Mouse (Mus musculus): ENCODE results near the gene Ang4. TPM values are rescaled to one million over a fixed set of nuclear protein-coding genes. Genes with fewer than 3 reads are reported as not detected.

Ang4 gene
- not detected for total RNA-seq (2023)

GRCm38 (mm10) chr14:51773490-51773889, at the start of gene Ang4:
Ang4 (minus strand) TSS chr14:51773590.

GRCm38 (mm10) chr14:51799746-51800145, 26.4 kb upstream of the Ang4 start, which contains the start of gene AY358078:
AY358078 (plus strand) TSS chr14:51800046.

GRCm38 (mm10) chr14:51717083-51717482, 56.3 kb downstream of the Ang4 start, which contains the start of gene Gm5800:
Gm5800 (minus strand) TSS chr14:51717183.

Other genes with a start within 250 kb of the Ang4 start
- not detected for gene Gm5622, start 220.8 kb downstream of the Ang4 start, total RNA-seq (2023)
- not detected for gene Gm17175, start 199.5 kb downstream of the Ang4 start, total RNA-seq (2023)
- not detected for gene Gm17174, start 181.5 kb downstream of the Ang4 start, total RNA-seq (2023)
- gene Gm17078, start 162.3 kb downstream of the Ang4 start, total RNA-seq (2023), result not detected
- not detected for gene Gm4181, start 137.9 kb downstream of the Ang4 start, total RNA-seq (2023)
- gene Gm17079, start 78.1 kb downstream of the Ang4 start, total RNA-seq (2023), result not detected
- not detected for gene Gm5800, start 56.4 kb downstream of the Ang4 start, total RNA-seq (2023)
- gene AY358078, start 26.5 kb upstream of the Ang4 start, total RNA-seq (2023), result not detected
- not detected for gene Ear6, start 80.1 kb upstream of the Ang4 start, total RNA-seq (2023)
- 66.8 TPM for gene Mettl17, start 111.3 kb upstream of the Ang4 start, total RNA-seq (2023)
- gene Slc39a2, start 119.3 kb upstream of the Ang4 start, total RNA-seq (2023), result 0.89 TPM
- gene Ndrg2, start 140.6 kb upstream of the Ang4 start, total RNA-seq (2023), result 16.6 TPM
- not detected for gene Tppp2, start 144.8 kb upstream of the Ang4 start, total RNA-seq (2023)
- gene Rnase13, start 149.2 kb upstream of the Ang4 start, total RNA-seq (2023), result not detected
- gene Arhgef40, start 211.1 kb upstream of the Ang4 start, total RNA-seq (2023), result 2.2 TPM
- gene Tmem253, start 242.1 kb upstream of the Ang4 start, total RNA-seq (2023), result not detected
- gene Zfp219, start 247.1 kb upstream of the Ang4 start, total RNA-seq (2023), result 7.8 TPM